Mouse (Mus musculus) fat pad, adult 2 months (tissue): Measurements from ENCODE around the gene Psmb5.
A peak's percentile ranks its signal among the peaks of the same experiment; 100 is the strongest.
"Not testable (repeated sequence)": the region's sequence is repeated elsewhere in the genome, so short reads cannot be mapped to it uniquely, and the experiment has no call there.

Source experiments
- DNase-seq: peaks from one replicate; pipeline ENCODE4 v3.0.0-alpha.2; 2011; ENCODE audit warnings: low read depth, low spot score; ENCODE audit errors: extremely low read depth

Psmb5 gene

GRCm38 (mm10) chr14:54631240-54631599, 13.4 kb upstream of the Psmb5 start:
- DNase-seq = no peak

- no peak for DNase-seq
Measured at GRCm38 (mm10) chr14:54630583-54631239, 12.9 kb upstream of the Psmb5 start.

DNA sequence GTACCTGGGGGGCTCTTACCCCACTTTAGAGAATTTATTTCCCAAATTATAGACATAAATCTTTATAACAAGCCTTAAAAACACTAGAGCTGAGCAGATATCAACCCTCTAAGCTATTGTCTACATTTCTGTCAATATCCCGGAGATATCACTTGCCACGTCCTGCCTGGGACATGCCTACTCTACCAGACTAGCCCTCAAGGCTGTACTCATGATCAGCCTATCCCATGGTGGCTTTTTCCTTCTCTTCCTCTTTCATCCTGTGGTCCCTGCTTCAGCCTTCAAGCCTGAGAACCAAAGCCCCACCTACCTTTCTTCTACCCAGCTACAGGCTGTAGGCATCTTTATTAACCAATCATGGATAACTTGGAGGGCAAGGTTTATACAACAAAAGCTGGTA, 12.0 kb upstream of the Psmb5 start:
- no peak for DNase-seq

GRCm38 (mm10) chr14:54628103-54628502, 10.3 kb upstream of the Psmb5 start:
- no peak for DNase-seq

DNA sequence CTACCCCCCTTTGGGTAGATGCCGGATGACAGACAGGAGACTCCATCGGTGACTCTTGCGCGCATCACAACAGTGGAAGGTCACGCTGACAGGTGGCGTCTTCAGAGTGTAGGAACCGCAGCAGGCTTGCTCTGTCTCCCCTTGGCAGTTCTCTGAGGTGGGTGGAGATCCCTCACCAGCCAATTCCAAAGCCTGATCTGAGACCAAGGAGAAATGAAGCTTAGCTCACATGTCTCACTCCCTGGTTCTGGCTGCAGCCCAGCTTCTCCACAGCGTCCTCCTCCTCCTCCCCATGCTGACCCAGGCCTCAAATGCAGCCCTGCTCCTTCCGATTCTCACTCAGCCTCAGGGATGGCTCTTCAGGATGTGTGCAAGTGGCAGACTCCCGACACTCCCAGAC, 7.2 kb upstream of the Psmb5 start:
- no peak for DNase-seq

DNA sequence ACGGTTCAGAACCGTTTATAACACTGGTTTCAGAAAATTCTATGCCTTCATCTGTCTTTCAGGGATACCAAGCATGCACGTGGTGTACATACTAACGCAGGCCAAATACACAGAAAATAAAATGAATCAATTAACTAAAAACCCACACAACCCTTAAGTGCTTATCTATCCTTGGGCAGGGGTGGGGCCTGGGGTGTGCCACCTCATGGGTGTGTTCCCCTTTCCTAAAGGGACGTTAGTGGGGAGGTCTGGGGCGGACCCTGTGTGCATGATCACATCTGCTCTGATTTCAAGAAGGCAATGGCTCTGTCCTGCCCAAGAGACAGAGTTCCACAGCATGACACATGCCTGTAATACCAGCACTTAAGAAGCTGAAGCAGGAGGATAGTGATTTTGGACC, 5.5 kb upstream of the Psmb5 start:
- DNase-seq = no peak

DNA sequence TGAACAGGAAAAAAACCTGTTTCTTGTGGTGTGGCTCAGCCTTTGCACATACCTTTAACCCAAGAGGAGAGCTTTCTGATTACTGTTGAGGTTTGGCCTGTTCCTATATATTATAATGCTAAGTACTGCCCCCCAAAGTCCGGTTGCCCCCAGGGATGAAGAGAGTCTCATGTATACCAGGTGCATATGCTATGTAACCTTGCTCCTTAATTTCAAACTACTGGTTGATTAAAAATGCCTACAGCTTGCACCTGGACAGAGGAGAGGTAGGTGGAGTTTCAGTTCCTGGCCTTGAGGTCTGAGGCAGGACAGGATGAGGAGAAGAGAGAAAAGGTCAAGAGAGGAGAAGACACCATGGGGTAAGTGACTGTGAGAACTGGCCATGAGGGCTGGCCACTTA, 3.3 kb upstream of the Psmb5 start, which contains the start of gene Psmb11:
Gene Psmb11, plus strand, starts transcription at position 301 of the 400 bp plus-strand sequence.
- DNase-seq = no peak

DNA sequence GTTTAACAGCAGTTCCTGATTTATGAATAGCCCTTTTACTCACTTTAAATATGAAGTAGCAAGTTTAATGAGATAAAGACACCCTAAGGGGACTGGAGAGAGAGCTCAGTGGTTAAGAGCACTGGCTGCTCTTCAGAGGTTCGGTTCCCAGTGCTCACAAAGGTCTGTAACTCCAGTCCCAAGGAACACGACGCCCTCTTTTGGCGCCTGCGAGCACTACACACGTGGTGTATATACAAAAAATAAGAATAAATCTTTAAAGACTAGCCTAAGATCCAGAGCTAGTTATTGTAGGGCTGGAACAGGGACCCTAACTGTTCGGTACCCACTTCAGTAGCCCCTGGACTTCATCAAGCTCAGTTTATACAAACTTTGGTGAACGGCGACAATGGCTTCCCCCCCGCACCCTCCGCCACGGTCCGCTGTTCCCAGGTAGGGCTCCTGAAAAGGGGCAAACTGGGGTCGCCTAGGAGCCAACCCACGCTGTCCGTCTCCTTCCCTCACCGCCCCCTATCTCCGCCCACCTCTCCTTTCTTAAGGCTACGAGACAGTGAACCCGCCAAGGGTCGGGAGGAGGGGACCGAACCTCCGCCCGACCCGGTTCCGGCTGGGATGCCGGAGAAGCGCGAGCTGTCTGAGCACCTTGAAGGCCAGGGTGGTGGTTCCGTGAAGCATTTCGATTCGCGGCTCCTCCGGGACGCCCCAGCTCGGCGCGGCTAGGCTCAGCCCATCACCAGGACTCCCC, 498 bp downstream of the Psmb5 start:
- no peak for DNase-seq

DNA sequence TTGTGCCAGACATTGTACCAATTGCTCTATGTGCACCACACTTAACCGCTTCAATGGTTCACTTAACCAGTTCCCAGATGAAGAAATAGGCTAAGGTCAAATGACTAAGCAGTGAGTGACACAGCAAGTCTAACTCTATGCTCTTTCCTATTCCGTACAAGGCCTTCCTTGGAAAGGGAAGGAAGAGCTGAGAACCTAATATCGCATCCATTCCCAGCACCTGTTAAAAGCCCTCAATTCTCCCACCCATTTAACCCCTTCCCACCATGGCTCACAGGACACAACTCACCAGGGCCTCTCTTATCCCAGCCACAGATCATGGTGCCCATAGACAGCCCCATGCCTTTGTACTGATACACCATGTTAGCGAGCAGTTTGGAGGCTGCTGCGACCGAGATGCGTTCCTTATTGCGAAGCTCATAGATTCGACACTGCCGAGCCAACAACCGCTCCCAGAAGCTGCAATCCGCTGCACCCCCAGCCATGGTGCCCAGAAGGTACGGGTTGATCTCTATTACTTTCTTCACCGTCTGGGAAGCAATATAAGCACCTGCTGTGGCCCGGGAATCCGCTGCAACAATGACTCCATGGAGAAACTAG, 1.5 kb downstream of the Psmb5 start:
- peak; percentile 28 for DNase-seq

DNA sequence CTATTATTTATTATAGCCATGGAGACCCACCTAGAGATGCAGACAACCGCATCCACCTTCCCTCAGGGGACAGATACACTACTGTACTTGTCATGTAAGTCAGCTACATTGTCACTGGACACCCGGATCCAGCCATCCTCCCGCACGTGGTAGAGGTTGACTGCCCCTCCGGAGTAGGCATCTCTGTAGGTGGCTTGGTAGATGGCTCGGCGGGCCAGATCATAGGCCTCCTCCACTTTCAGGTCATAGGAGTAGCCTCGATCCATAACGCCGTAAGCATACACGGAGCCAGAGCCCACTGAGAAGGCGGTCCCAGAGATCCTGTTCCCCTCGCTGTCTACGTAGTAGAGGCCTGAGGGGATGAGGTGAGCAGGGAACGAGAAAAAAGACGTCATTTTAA, 3.7 kb downstream of the Psmb5 start:
- not testable (repeated sequence) for DNase-seq

DNA sequence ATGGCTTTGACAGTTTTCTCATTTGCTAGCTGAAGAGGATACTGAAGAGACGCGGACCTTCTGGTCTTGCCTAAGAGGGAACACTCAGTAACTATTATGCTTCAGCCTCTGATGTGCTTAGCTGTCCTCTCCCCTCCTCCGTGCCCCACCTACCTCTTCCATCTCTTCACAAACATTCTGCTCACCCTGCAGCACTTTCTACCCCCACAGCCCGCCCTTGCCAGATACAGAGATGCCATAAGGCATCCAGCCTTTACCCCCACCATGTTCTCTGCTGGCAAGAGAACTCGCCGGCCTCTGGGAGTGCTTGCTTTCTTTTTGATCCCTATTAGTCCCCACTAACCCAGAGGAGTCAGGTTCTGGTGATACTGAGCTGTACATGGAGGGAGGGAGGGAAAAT, 7.2 kb downstream of the Psmb5 start:
- DNase-seq = no peak

DNA sequence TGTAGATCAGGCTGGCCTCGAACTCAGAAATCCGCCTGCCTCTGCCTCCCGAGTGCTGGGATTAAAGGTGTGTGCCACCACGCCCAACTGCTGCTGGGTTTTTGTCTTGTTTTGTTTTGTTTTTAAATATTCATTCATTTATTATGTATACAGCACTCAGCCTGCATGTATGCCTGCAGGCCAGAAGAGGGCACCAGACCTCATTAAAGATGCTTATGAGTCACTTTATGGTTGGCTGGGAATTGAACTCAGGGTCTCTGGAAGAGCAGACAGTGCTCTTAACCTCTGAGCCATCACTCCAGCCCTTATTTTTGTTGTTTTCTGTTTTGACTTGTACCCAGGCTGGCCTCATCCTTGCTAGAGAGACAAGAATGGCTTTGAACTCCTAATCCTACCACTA, 7.9 kb downstream of the Psmb5 start:
- DNase-seq = no peak

GRCm38 (mm10) chr14:54609245-54609644, 8.6 kb downstream of the Psmb5 start:
- DNase-seq = no peak

DNA sequence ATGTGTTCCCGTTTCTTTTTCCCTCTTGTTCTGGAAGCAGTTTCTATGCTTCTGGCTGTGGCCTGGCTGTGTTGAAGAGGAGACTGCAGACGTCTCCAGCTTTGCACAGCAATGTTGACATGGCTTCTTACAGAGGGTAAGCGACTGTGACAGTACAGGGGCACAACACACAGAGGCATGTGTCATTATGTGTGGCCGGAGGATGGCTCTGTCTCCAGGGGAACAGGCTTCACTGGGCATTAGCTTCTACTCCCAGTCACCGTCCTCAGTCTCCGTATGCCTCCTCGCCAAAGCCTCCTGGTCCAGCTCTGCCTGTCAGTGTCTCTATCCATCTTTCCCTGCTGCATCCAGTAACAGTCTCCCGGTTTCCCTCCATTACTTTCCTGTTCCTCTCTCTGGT, 10.6 kb downstream of the Psmb5 start:
- no peak for DNase-seq

- no peak for DNase-seq
Measured at GRCm38 (mm10) chr14:54605752-54606321, 12.0 kb downstream of the Psmb5 start, which contains the start of gene 4931414P19Rik. TSS of gene 4931414P19Rik (minus strand) at chr14:54605993.

GRCm38 (mm10) chr14:54603686-54604085, 14.1 kb downstream of the Psmb5 start:
- DNase-seq = no peak

DNA sequence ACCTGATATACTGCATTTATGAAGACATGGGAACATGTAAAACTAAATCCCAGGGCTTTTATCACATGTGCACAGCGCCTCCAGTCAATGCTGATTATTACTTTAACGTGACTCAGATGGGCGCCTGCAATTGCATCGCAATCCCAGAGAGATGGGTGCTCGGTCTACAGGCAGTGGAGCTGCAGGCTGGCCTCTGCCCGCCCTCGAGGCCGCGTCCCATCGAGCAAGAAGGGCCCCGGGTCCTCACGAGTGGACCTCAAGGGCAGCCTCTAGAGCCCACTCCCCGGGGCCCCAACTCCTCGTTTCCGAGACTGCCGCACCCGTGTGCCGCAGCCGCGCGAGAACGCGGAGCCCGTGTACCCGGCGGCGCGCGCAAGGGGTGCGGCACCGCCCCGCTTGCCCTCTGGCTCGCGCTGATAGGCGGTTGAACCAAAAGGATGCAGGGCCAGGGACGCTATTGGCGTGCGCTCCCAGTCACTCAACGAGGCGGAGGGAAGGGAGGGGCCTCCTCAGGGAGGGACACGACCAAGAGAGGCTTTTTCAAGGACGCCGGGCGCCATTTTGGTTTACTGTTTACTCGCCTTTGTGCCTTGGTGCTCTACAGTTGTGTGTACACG, 14.7 kb downstream of the Psmb5 start:
- peak; percentile 66 for DNase-seq

DNA sequence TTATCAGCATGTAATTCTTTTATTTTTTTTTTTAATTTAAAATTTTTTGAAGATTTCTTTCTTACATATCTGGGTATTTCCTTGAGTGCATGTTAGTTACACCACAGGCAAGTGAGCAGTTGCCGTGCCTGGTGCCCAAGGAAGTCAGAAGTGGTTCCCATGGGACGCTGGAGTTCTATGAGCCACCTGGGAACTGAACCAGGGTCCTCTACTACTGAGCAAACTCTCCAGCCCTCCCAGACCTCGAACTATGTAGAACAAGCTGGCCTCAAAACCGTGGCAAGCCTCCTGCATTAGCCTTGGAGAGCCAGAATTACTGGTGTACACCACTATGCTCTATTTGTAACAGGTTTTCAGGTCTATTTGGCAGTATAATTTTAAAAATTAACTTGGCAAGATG, 15.2 kb downstream of the Psmb5 start:
- DNase-seq = no peak

DNA sequence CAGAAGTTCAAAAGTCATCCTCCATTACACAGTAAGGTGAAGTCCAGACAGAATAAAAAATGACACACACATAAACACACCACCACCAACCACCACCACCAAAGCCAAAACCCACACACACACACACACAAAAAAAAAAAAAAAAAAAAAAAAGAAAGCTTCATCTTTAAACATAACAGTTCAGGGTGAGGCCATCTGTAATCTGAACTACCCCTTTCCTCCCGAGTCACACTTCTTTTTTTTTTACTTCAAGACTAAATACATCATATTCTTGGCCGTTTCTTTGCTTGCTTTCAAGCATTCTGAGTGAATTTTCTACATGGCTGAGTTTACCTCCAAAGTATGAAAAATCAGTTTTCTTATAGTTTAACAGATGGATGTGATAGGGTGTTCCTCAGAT, 16.2 kb downstream of the Psmb5 start:
- DNase-seq = no peak

DNA sequence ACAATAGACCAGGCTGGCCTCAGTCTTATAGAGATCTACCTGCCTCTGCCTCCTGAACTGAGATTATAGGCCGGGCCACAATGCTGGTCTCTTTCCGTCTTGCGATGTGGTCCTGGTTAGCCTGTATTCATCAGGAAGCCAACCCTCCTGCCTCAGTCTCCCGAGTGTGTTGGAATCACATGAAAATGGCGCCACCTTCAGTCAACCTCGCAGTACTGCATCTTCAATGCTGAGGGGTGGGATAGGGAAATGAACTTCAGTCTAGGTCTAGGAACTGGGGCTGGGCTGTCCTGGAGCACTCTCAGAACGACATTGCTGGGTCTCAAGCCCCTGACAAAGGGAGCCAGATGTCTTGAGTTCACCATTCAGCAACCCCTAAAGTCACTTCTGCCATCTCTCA, 20.7 kb downstream of the Psmb5 start:
- no peak for DNase-seq

GRCm38 (mm10) chr14:54594631-54595414, 23.0 kb downstream of the Psmb5 start:
- no peak for DNase-seq
